Mouse (Mus musculus) C2C12 (cell line): ENCODE measurements around the gene BC017158.
A peak's percentile ranks its signal among the peaks of the same experiment; 100 is the strongest.

ENCODE experiments used
- CEBPB ChIP-seq: IDR thresholded peaks from one replicate; pipeline ENCODE4 v1.6.1; 2011; ENCODE audit warnings: low read depth, mild to moderate bottlenecking, control low read depth, moderate library complexity
- CTCF ChIP-seq: IDR thresholded peaks from one replicate; pipeline ENCODE4 v1.5.1; 2011; ENCODE audit not compliant: control insufficient read depth, insufficient read depth, insufficient read length
- FOSL1 ChIP-seq: IDR thresholded peaks from one replicate; pipeline ENCODE4 v1.8.0; 2011; ENCODE audit warnings: mild to moderate bottlenecking, low read length; ENCODE audit not compliant: poor library complexity, insufficient read depth, severe bottlenecking
- MAX ChIP-seq: IDR thresholded peaks from one replicate; pipeline ENCODE4 v1.6.1; 2011; ENCODE audit warnings: mild to moderate bottlenecking, control low read depth
- MYOD1 ChIP-seq: IDR thresholded peaks from one replicate; pipeline ENCODE4 v1.6.1; 2011; ENCODE audit warnings: low read depth; ENCODE audit not compliant: control insufficient read depth, insufficient read length
- MYOG ChIP-seq: IDR thresholded peaks from one replicate; pipeline ENCODE4 v1.6.1; 2011; ENCODE audit not compliant: control insufficient read depth, insufficient read length; ENCODE audit errors: extremely low read depth
- USF1 ChIP-seq: IDR thresholded peaks from one replicate; pipeline ENCODE4 v1.6.1; 2011; ENCODE audit warnings: low read depth, mild to moderate bottlenecking, control low read depth, moderate library complexity

- TF ChIP-seq CTCF = peak; percentile 12
- no peak for TF ChIP-seq MAX
- TF ChIP-seq MYOD1 = no peak
- TF ChIP-seq FOSL1 = no peak
- TF ChIP-seq MYOG = no peak
- TF ChIP-seq USF1 = peak; percentile 32
- no peak for TF ChIP-seq CEBPB
These were observed 8.9 kb downstream of the BC017158 start for GRCm38 (mm10) chr7:128288923-128289544.
